Mouse (Mus musculus) left cerebral cortex, adult 2 months (tissue): ENCODE results near the gene Atcay. TPM values are rescaled to one million over a fixed set of nuclear protein-coding genes. Genes with fewer than 3 reads are reported as not detected.
A peak's percentile ranks its signal among the peaks of the same experiment; 100 is the strongest.
"Not testable (repeated sequence)": the region's sequence is repeated elsewhere in the genome, so short reads cannot be mapped to it uniquely, and the experiment has no call there.

Source experiments
- DNase-seq, 2 experiments: peaks; one replicate each; pipeline ENCODE4 v3.0.0; 2021 to 2022; ENCODE audit warnings: low spot score in 2 of 2, mixed read lengths in 1 of 2; ENCODE audit errors: extremely low spot score in 1 of 2
- H3K27ac ChIP-seq: fragments of 200-600 bp; 2 replicates; pipeline ENCODE4 v1.8.1; 2022
- H3K4me3 ChIP-seq: fragments of 200-600 bp; 2 replicates; pipeline ENCODE4 v1.8.1; 2022
- CTCF ChIP-seq: fragments of 200-600 bp; IDR thresholded peaks from 2 replicates; pipeline ENCODE4 v1.8.1; 2022; ENCODE audit warnings: antibody characterized with exemption, mild to moderate bottlenecking, moderate library complexity
- intact Hi-C: fragments of 180-260 bp; cut with DNase I; formaldehyde crosslinking; loops from one replicate; pipeline ENCODE4 v1.15.1; 2025
- total RNA-seq, 2 experiments: library from RNA; stranded (reverse); gene quantifications; 2 replicates each; pipeline ENCODE4 v1.2.3; 2021

Atcay gene
- total RNA-seq, 2 experiments from 2014 or later, result 203 to 206 TPM

DNA sequence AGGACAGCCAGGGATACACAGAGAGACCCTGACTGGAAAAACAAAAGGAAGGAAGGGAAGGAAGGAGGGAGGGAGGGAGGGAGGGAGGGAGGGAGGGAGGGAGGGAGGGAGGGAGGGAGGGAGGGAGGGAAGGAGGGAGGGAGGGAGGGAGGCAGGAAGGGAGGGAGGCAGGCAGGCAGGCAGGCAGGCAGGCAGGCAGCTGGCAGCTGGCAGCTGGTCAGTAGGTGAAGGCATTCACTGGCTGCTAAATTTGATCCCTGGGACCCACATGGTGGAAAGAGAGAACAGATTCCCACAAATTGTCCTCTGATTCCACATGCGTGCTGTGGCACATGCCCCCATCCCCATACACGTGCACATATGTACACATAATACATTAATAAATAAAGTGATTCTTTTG lies 8.0 kb upstream of the Atcay start:
- TF ChIP-seq CTCF, result no peak
- intact Hi-C loops, result no loop called here
- no peak for DNase-seq
- Histone ChIP-seq H3K27ac (no peak overlapping the region), H3K4me3 (no peak overlapping the region)

DNA sequence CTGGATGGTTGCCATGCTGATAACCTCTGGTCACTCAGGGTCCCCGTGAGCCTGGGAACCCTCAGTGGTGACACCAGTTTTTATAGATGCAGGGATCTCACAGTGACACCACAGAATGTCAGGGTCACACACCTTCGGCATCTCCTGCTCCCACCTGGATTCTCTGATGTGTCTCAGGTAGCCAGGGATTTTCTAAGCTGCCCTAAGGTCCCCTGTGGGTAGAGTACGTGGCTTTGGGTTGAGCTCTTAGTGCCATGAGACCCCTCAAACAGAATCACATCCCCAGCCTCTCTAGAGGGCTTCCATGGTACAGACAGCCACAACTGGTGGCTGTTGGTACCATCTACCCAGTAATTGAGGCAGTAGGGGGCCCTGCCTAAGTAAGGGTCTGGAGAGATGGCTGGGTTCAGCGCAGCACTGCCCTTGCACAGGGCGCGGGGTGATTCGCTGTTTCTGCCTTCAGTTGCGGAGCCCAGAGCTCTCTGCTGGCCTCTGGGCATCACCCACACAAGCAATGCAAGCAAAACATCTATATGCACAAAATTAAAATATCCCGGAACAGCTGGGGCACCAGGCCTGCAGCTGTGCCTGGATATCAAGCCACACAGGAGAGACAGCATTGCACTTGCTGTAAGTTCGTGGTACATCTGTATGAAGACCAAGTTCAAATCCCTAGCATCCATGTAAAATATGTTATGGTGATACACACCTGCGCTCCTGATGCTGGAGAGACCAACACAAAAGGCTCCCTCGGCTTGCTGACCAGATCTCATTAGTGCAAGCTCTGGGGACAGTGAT lies 6.0 kb upstream of the Atcay start:
- Histone ChIP-seq H3K4me3 (no peak overlapping the region), H3K27ac (no peak overlapping the region)
- no peak for TF ChIP-seq CTCF
- DNase-seq, result no peak
- intact Hi-C loops, result no loop called here

DNA sequence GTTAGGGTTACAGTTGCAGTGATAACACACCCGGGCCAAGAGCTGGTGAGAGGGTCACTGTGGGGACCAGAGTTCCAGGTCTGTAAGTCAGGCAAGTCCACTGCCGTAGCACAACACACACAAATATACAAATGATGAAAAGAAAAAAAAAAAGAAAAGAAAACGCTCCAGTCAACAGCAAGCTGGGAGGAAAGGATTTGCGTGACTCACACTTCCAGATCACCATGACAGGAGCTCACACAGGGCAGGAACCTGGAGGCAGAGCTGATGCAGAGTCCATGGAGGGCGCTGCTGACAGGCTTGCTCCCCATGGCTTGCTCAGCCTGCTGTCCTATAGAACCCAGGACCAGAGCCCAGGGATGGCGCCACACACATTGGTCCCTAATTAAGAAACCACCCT lies 3.6 kb upstream of the Atcay start:
- H3K27ac ChIP-seq, result no peak overlapping the region
- DNase-seq, result no peak
- no peak for TF ChIP-seq CTCF
- H3K4me3 ChIP-seq, result no peak overlapping the region; the same call in 1 of the 2 replicates
- intact Hi-C loops, result no loop called here

DNA sequence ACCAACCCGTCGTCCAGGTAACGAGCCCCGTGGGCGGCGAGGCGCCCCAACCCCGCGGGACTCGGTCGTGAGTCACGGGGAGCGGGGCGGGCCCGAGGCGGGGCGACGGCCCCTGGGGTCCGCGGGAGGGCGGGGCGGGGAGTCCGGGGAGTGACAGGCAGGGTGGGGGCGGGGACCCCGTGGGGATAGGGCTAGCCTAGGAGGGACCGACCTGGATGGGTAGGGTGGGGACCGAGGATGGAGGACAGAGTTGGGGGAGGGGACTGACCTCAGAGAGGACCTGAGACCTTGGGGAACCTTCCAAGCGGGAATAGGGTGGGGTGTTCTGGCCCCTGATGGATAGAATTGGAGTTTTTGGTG lies 2.6 kb upstream of the Atcay start:
- peak overlapping the region; percentile 75 for H3K4me3 ChIP-seq
- intact Hi-C loops, result no loop called here
- H3K27ac ChIP-seq, result peak overlapping the region; percentile 82
- TF ChIP-seq CTCF, result no peak
- DNase-seq, result no peak

DNA sequence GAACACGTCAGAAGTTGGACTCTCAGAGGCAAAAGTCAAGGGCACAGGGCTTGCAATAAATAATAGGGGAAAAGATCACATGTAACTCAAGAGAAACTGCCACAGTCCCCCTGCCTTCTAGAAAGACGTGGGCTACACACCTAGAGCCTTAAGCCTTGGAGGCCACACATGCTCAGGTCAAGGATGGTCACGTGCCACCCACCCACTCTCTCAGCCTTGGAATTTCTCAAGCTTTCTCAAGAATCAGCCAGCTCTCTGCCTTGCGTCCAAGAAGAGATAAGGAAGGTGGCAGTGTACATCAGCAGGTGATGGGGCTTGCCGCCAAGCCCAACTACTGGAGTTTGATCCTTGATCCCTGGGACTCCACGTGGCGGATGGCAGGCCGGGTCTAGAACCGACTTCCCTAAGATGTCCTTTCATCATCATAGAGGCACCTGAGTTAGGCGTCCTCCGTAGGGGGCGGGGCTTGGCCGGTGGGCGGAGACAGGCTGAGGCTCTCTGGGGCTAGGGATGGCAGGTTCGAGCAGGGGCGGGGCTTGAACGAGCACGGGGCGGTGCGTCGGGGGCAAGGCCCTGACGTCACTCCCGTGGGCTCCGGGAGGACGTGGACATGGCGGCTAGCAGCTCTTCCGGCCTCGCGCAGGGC lies 2.1 kb upstream of the Atcay start, which contains the start of gene Zfr2:
Gene Zfr2, plus strand, starts transcription at position 576 of the 646 bp plus-strand sequence.
- intact Hi-C loops, result no loop called here
- DNase-seq, result peak; percentile 94 to 95
- no peak for TF ChIP-seq CTCF
- Histone ChIP-seq H3K4me3 (peak within 1 kb of the TSS; percentile 75), H3K27ac (peak within 1 kb of the TSS; percentile 82)

DNA sequence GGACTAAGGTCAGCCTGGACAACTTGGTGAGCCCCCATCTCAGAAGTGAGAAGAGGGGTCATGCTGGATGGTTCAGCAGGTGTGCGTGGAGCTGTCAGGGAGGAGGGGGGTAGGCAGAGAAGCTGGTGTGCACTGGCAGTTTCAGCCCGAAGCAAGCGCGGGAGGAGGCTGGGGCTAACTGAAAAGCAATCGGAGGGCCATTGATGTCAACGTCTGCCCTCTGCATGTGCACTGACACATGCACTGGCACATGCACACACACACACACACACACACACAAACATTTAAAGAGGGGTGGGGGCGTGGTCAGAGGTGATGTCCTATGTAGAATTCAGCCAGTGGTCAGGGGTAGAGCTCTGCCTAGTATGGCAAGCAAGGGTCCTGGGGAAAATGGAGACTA lies 803 bp upstream of the Atcay start:
- DNase-seq, result no peak
- no peak for TF ChIP-seq CTCF
- no peak overlapping the region; the same call in 1 of the 2 replicates for H3K4me3 ChIP-seq
- intact Hi-C loops, result loop anchor here (2.0 kb wide), 1 partner anchor 21 kb away; the partner anchor contains the start of gene Matk
- peak overlapping the region; percentile 98 for H3K27ac ChIP-seq

DNA sequence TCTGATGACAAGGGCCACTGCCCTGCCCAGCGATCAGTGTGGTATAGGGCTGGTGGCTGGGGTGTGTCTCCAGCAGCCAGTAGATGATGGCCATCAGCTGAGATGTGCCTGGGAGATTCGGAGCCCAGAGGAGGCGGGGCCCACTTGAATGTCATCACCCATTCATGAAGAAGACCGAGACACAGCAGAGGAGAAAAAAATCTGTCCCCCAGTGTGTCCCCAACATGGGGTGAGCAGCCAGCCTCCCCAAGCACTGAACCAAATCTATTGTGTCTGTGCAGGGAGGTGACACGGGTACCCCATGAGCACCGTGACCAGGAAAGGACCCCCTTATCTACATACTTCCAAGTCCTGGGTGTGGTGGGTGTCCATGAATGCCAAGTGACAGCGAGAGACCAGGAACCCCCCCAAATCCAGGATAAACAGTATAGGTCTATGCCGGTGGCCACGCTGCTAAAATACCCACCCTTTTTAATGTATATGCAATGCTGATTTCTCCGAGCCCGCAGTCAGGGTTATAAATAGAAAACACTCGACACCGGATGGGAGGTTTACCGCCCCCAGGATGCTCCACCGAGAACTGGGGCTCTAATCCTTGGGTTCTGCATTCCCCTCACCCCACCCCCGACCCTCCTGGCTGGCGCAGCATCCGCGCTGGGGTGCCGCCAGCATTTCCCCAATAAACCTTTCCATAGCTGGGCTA lies 747 bp downstream of the Atcay start:
- Histone ChIP-seq H3K4me3 (peak overlapping the region; percentile 84), H3K27ac (peak overlapping the region; percentile 98)
- intact Hi-C loops, result loop anchor here (2.0 kb wide), 1 partner anchor 23 kb away; the partner anchor contains the start of gene Matk
- no peak for DNase-seq
- no peak for TF ChIP-seq CTCF

DNA sequence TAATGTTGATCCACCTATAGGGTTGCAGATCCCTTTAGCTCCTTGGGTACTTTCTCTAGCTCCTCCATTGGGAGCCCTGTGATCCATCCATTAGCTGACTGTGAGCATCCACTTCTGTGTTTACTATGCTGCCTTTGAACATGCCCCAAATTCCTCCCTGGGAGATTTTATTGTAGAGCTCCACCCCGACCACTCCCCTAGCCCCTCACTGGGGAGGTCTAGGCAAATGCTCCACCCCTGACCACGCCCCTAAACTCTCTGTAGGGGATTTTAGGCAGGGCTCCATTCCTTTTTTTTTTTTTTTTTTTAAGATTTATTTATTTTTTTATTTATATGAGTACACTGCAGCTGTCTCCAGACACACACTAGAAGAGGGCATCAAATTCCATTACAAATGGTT lies 6.9 kb downstream of the Atcay start:
- H3K4me3 ChIP-seq, DNase-seq, H3K27ac ChIP-seq, intact Hi-C loops: not testable (repeated sequence)

DNA sequence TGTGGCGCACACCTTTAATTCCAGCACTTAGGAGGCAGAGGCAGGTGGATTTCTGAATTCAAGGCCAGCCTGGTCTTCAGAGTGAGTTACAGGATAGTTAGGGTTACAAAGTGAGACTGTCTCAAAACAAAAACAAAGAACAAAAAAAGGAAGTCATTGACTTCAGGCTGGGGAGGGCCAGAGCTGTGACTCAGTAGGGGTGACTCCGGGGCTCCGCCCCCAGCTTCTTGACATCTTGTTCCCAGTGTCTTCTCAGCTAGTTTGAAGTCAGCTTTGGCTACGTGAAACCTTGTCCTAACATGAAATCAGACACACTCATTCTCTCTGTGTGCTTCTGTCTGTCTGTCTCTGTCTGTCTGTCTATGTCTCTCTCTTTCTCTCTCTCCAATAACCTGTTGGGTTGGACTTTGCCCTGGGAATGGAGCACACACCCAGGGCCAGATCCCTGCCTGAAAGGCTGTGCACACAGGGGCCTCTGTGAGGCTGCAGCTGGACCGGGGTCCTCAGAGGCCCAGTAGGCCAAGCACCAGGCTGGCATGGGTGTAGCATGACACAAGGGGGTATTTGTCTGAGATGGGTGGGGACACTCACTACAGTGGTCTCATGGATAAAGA lies 9.1 kb downstream of the Atcay start:
- TF ChIP-seq CTCF, result no peak
- intact Hi-C loops, result no loop called here
- no peak for DNase-seq
- H3K27ac ChIP-seq, result no peak overlapping the region
- no peak overlapping the region for H3K4me3 ChIP-seq

DNA sequence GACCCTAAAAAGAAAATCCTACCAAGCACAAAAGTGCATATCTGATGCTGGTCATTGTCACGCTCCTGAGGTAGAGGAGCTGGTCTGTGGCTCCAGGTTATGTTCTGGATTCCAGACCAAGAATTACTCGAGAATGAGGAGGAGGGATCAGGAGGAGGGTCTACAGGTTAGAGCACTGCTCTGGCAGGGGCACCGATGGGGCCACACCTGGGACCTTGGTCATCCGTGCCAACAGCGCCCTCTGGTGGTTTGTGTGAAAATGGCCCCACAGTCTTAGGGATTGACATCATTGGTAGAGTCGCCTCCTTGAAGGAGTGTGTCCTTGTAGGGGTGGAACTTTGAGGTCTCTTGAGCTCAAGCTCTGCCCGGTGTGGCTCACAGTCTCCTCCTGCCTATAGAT lies 12.7 kb downstream of the Atcay start:
- Histone ChIP-seq H3K4me3 (no peak overlapping the region), H3K27ac (no peak overlapping the region)
- peak; percentile 90 for TF ChIP-seq CTCF
- DNase-seq, result peak in 1 of 2 experiments; percentile 61
- intact Hi-C loops, result loop anchor here (2.0 kb wide), 1 partner anchor 19 kb away; no protein-coding TSS in a partner anchor

DNA sequence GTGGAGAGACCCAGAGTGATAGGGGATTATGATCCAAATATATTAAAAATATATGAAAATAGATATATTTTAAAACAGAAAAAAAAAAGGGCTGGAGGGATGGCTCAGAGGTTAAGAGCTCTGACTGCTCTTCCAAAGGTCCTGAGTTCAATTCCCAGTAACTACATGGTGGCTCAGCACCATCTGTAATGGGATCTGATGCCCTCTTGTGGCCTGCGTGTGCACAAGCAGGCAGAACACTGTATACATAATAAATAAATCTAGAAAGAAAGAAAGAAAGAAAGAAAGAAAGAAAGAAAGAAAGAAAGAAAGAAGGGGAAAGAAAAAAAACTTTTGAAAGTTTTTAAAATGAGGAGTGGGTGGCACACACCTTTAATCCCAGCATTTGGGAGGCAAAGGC lies 13.4 kb downstream of the Atcay start:
- TF ChIP-seq CTCF, result peak; percentile 63
- not testable (repeated sequence) for H3K4me3 ChIP-seq, DNase-seq, H3K27ac ChIP-seq
- intact Hi-C loops, result loop anchor here (2.0 kb wide), 1 partner anchor 18 kb away; no protein-coding TSS in a partner anchor
